Mouse (Mus musculus) MEL (cell line): ENCODE results near the gene Nr2c2.

ENCODE experiments used
- MAFK ChIP-seq: IDR thresholded peaks from 2 replicates; pipeline ENCODE4 v1.6.1; 2011; ENCODE audit warnings: low read depth, mild to moderate bottlenecking, low read length, improper control_type of control experiment, borderline replicate concordance
- POLR2A ChIP-seq, 2 experiments: IDR thresholded peaks; 2 replicates each; pipeline ENCODE4 v1.6.1; 2011 to 2012; ENCODE audit warnings: low read length in 2 of 2, mild to moderate bottlenecking in 2 of 2, control low read depth in 1 of 2, improper control_type of control experiment in 1 of 2, low read depth in 1 of 2, moderate library complexity in 1 of 2; ENCODE audit not compliant: control insufficient read depth in 1 of 2, insufficient read depth in 1 of 2, poor library complexity in 1 of 2
- ZMIZ1 ChIP-seq: IDR thresholded peaks from 2 replicates; pipeline ENCODE4 v1.6.1; 2012; ENCODE audit warnings: low read depth, mild to moderate bottlenecking, inconsistent platforms, low read length, improper control_type of control experiment, moderate library complexity

DNA sequence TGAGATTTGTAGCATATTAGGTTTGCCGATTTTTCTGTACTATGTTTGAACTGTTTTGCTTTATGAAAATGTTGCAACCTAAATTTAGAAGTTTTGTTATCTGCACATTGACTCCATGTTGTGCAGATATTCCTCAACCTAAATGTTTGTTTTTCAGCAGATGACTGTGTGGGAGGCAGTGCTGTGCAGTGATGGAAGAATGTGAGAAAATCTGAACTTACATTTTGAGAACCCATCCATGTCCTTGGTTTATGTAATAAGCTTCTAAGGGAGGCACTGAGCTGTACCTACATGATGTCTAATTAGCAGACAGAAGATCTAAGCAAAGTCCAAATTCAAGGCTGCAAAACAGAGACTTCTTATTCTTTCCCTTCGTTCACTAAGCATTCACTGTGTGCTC lies 42.4 kb downstream of the Nr2c2 start:
- TF ChIP-seq ZMIZ1 (no peak), MAFK (no peak), POLR2A (IDR thresholded peaks at IDR 0.05; ENCODE audit: control insufficient read depth in 1 of 2, insufficient read depth in 1 of 2, low read depth in 1 of 2, low read length in 2 of 2, poor library complexity in 1 of 2) (no peak)
